Mouse (Mus musculus) liver, embryonic 11.5 days (tissue): ENCODE results near the gene Samd3. TPM values are rescaled to one million over a fixed set of nuclear protein-coding genes. Genes with fewer than 3 reads are reported as not detected.

Experiments used
- ATAC-seq: fragments of 200-750 bp; cut with Nextera tagmentation; replicated peaks from 2 replicates; pipeline ENCODE4 v1.8.0; 2017; ENCODE audit warnings: moderate number of reproducible peaks, mild to moderate bottlenecking, moderate TSS enrichment, moderate library complexity; ENCODE audit not compliant: low FRiP score
- DNase-seq: peaks from one replicate; pipeline ENCODE4 v3.0.0-alpha.2; 2017; ENCODE audit warnings: low spot score
- H3K27ac ChIP-seq: fragments of 300-500 bp; sonication (generic); 2 replicates; pipeline ENCODE4 v1.5.1; 2014; ENCODE audit warnings: mild to moderate bottlenecking, low read depth, low read length, control low read depth
- H3K27me3 ChIP-seq: fragments of 300-500 bp; sonication (generic); replicated peaks from 2 replicates; pipeline ENCODE4 v1.6.1; 2014; ENCODE audit warnings: low read length, mixed read lengths; ENCODE audit not compliant: control insufficient read depth, insufficient read depth
- H3K36me3 ChIP-seq: fragments of 300-500 bp; sonication (generic); 2 replicates; pipeline ENCODE4 v1.6.1; 2014; ENCODE audit warnings: mild to moderate bottlenecking, low read length, moderate library complexity, mixed read lengths; ENCODE audit not compliant: control insufficient read depth, insufficient read depth
- H3K4me1 ChIP-seq: fragments of 300-500 bp; sonication (generic); replicated peaks from 2 replicates; pipeline ENCODE4 v1.6.1; 2014; ENCODE audit warnings: low read length, mixed read lengths; ENCODE audit not compliant: control insufficient read depth, insufficient read depth
- H3K4me2 ChIP-seq: fragments of 300-500 bp; sonication (generic); 2 replicates; pipeline ENCODE4 v1.6.1; 2014; ENCODE audit warnings: mild to moderate bottlenecking, control low read depth, moderate library complexity
- H3K4me3 ChIP-seq: fragments of 300-500 bp; sonication (generic); 2 replicates; pipeline ENCODE4 v1.5.1; 2014; ENCODE audit warnings: low read depth, low read length, control low read depth
- H3K9ac ChIP-seq: fragments of 300-500 bp; sonication (generic); 2 replicates; pipeline ENCODE4 v1.6.1; 2014; ENCODE audit warnings: low read depth, low read length, control low read depth
- H3K9me3 ChIP-seq: fragments of 300-500 bp; sonication (generic); 2 replicates; pipeline ENCODE4 v1.6.1; 2016; ENCODE audit warnings: low read length, inconsistent platforms, mixed read lengths; ENCODE audit not compliant: control insufficient read depth
- WGBS: fragments of 180-500 bp; shearing (Covaris S2); extraction: QIAGEN DNeasy Blood & Tissue Kit; methylation state at CpG from one replicate; pipeline ENCODE4 v1.1.7; 2014; 5-methylcytosine and 5-hydroxymethylcytosine counted together
- polyA plus RNA-seq: library from polyadenylated mRNA; unstranded; fragments of >200 nt; fragmentation: Nextera tagmentation; extraction: Ambion mirVana; gene quantifications from 2 replicates; pipeline ENCODE4 v1.2.1, GENCODE M21; 2014

Samd3 gene
- polyA plus RNA-seq, 1 experiment from 2014 or later, result not detected

GRCm38 (mm10) chr10:26275414-26275813 is 45.9 kb downstream of the Samd3 start:
- Histone ChIP-seq H3K9me3 (no peaks in the 10 kb centered on the region), H3K4me1 (no peaks in the 10 kb centered on the region), H3K27me3 (no peaks in the 10 kb centered on the region), H3K4me3 (no peak overlapping the region), H3K27ac (no peak overlapping the region), H3K9ac (no peak overlapping the region), H3K4me2 (no peak overlapping the region), H3K36me3 (no peaks in the 10 kb centered on the region; the same call in none of the 2 replicates)
- WGBS, result 90% methylated on average over 6 of the region's 6 CpGs
- ATAC-seq, result no peak
- DNase-seq, result no peak

GRCm38 (mm10) chr10:26280009-26280408 is 50.5 kb downstream of the Samd3 start:
- H3K36me3 ChIP-seq, result no peaks in the 10 kb centered on the region; the same call in none of the 2 replicates
- H3K27ac ChIP-seq, result no peak overlapping the region
- DNase-seq (no peak), ATAC-seq (no peak)
- H3K27me3 ChIP-seq, result no peaks in the 10 kb centered on the region
- H3K9me3 ChIP-seq, result no peaks in the 10 kb centered on the region
- WGBS, result 77% methylated on average over 8 of the region's 8 CpGs
- no peak overlapping the region for H3K4me2 ChIP-seq
- no peaks in the 10 kb centered on the region for H3K4me1 ChIP-seq
- no peak overlapping the region for H3K4me3 ChIP-seq
- H3K9ac ChIP-seq, result no peak overlapping the region

GRCm38 (mm10) chr10:26287136-26287535 is 57.6 kb downstream of the Samd3 start:
- H3K36me3 ChIP-seq, result peaks cover 2% of the 10 kb centered on the region; the same call in 1 of the 2 replicates
- no peaks in the 10 kb centered on the region for H3K4me1 ChIP-seq
- 85% methylated on average over 7 of the region's 7 CpGs for WGBS
- ATAC-seq (no peak), DNase-seq (no peak)
- no peaks in the 10 kb centered on the region for H3K9me3 ChIP-seq
- no peak overlapping the region for H3K27ac ChIP-seq
- no peak overlapping the region for H3K4me3 ChIP-seq
- H3K9ac ChIP-seq, result no peak overlapping the region
- no peak overlapping the region for H3K4me2 ChIP-seq
- no peaks in the 10 kb centered on the region for H3K27me3 ChIP-seq

- H3K27me3 ChIP-seq, result no peaks in the 10 kb centered on the region
- WGBS, result 81% methylated on average over 3 of the region's 3 CpGs
- H3K36me3 ChIP-seq, result peaks cover 5% of the 10 kb centered on the region; the same call in 1 of the 2 replicates
- no peaks in the 10 kb centered on the region for H3K9me3 ChIP-seq
- DNase-seq (no peak), ATAC-seq (no peak)
- no peak overlapping the region for H3K9ac ChIP-seq
- no peaks in the 10 kb centered on the region for H3K4me1 ChIP-seq
- no peak overlapping the region for H3K4me2 ChIP-seq
- H3K27ac ChIP-seq, result no peak overlapping the region
- H3K4me3 ChIP-seq, result no peak overlapping the region
These were observed 67.7 kb downstream of the Samd3 start for GRCm38 (mm10) chr10:26297200-26297599.

GRCm38 (mm10) chr10:26297626-26298025 is 68.1 kb downstream of the Samd3 start:
- 89% methylated on average over 7 of the region's 7 CpGs for WGBS
- DNase-seq, result no peak
- no peaks in the 10 kb centered on the region for H3K27me3 ChIP-seq
- no peak for ATAC-seq
- no peak overlapping the region for H3K9ac ChIP-seq
- no peak overlapping the region for H3K4me3 ChIP-seq
- no peak overlapping the region for H3K4me2 ChIP-seq
- peaks cover 5% of the 10 kb centered on the region; the same call in 1 of the 2 replicates for H3K36me3 ChIP-seq
- no peak overlapping the region for H3K27ac ChIP-seq
- no peaks in the 10 kb centered on the region for H3K9me3 ChIP-seq
- H3K4me1 ChIP-seq, result no peaks in the 10 kb centered on the region

GRCm38 (mm10) chr10:26302336-26302735 is 72.8 kb downstream of the Samd3 start:
- 83% methylated on average over 4 of the region's 4 CpGs for WGBS
- DNase-seq (no peak), ATAC-seq (no peak)
- Histone ChIP-seq H3K4me2 (no peak overlapping the region), H3K4me3 (no peak overlapping the region), H3K27me3 (no peaks in the 10 kb centered on the region), H3K9ac (no peak overlapping the region), H3K36me3 (peaks cover 2% of the 10 kb centered on the region; the same call in 1 of the 2 replicates), H3K27ac (no peak overlapping the region), H3K9me3 (no peaks in the 10 kb centered on the region), H3K4me1 (no peaks in the 10 kb centered on the region)

- Histone ChIP-seq H3K9ac (no peak overlapping the region), H3K4me3 (no peak overlapping the region), H3K36me3 (no peaks in the 10 kb centered on the region), H3K4me1 (no peaks in the 10 kb centered on the region), H3K27ac (no peak overlapping the region), H3K27me3 (no peaks in the 10 kb centered on the region), H3K9me3 (no peaks in the 10 kb centered on the region), H3K4me2 (no peak overlapping the region)
- DNase-seq, result no peak
- WGBS, result 91% methylated on average over 6 of the region's 6 CpGs
- no peak for ATAC-seq
These were observed 74.0 kb downstream of the Samd3 start for GRCm38 (mm10) chr10:26303485-26303884.

GRCm38 (mm10) chr10:26314327-26314726 is 84.8 kb downstream of the Samd3 start:
- no peaks in the 10 kb centered on the region for H3K9me3 ChIP-seq
- H3K4me1 ChIP-seq, result no peaks in the 10 kb centered on the region
- 92% methylated on average over 15 of the region's 15 CpGs for WGBS
- no peaks in the 10 kb centered on the region for H3K27me3 ChIP-seq
- H3K4me3 ChIP-seq, result no peak overlapping the region
- no peak overlapping the region for H3K9ac ChIP-seq
- DNase-seq (no peak), ATAC-seq (no peak)
- H3K27ac ChIP-seq, result no peak overlapping the region
- peaks cover 6% of the 10 kb centered on the region; the same call in 1 of the 2 replicates for H3K36me3 ChIP-seq
- H3K4me2 ChIP-seq, result no peak overlapping the region

GRCm38 (mm10) chr10:26320679-26321078 is 91.2 kb downstream of the Samd3 start:
- Histone ChIP-seq H3K36me3 (peaks cover 3% of the 10 kb centered on the region; the same call in 1 of the 2 replicates), H3K9me3 (no peaks in the 10 kb centered on the region), H3K27me3 (no peaks in the 10 kb centered on the region), H3K4me1 (no peaks in the 10 kb centered on the region), H3K4me3 (no peak overlapping the region), H3K27ac (no peak overlapping the region), H3K9ac (no peak overlapping the region), H3K4me2 (no peak overlapping the region)
- DNase-seq, result no peak
- 75% methylated on average over 4 of the region's 4 CpGs for WGBS
- no peak for ATAC-seq
